16 mouse cellular contexts compared by ENCODE assay signal in the genomic region with DNA sequence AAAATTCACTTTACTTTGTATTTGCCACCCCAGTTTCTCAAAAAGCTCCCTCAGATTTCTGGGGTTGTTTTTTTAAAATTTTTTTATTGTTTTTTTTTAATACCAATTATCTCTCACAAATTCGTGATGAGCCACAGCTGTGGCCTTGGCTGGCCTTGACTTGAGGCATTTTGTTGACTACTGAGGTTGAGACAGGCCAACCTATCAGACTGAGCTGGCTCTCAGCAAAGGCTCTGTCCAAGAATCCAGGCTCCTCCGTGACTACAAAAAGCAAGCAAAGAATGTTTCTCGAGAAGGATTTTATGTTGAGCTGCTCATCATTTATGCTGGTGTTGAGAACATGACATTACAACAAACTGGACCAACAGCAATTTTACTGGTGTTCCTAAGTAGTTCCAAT.
DNase-seq lines count a peak whose midpoint lies in the region; ATAC-seq and TF ChIP-seq lines count a peak whose summit lies in the region.
"Had no signal": no experiment of that assay in that cellular context is flagged by ENCODE, and none has a peak within 500 bp of the region (broad histone marks: within the 10 kb centered on the region; RNA-seq: fewer than 3 reads in every experiment).

No protein-coding gene starts in this region.

- no peak overlapping the region for H3K4me2 ChIP-seq in kidney, postnatal 0 days (ENCODE audit: low read length)
- no peak overlapping the region for H3K4me2 ChIP-seq in hindbrain, embryonic 16.5 days (ENCODE audit: low read length)
- H3K4me2 ChIP-seq: limb, embryonic 15.5 days; neural tube, embryonic 15.5 days had no signal

- H3K36me3 ChIP-seq in kidney, postnatal 0 days (ENCODE audit: insufficient read depth, low read length) = no peaks in the 10 kb centered on the region
- H3K36me3 ChIP-seq in hindbrain, embryonic 16.5 days (ENCODE audit: control insufficient read depth, insufficient read depth, low read length) = no peaks in the 10 kb centered on the region
- H3K36me3 ChIP-seq: embryonic facial prominence, embryonic 10.5 days; limb, embryonic 15.5 days; neural tube, embryonic 15.5 days had no signal

- H3K27me3 ChIP-seq in kidney, postnatal 0 days (ENCODE audit: insufficient read depth, low read length) = no peaks in the 10 kb centered on the region
- no peaks in the 10 kb centered on the region for H3K27me3 ChIP-seq in hindbrain, embryonic 16.5 days (replicated peaks; ENCODE audit: control insufficient read depth, insufficient read depth, low read length)
- H3K27me3 ChIP-seq: neural tube, embryonic 15.5 days had no signal

- no peaks in the 10 kb centered on the region for H3K9me3 ChIP-seq in kidney, postnatal 0 days (replicated peaks; ENCODE audit: low read length)
- no peaks in the 10 kb centered on the region for H3K9me3 ChIP-seq in hindbrain, embryonic 16.5 days (ENCODE audit: control insufficient read depth, low read length)
- H3K9me3 ChIP-seq: embryonic facial prominence, embryonic 10.5 days; limb, embryonic 15.5 days; neural tube, embryonic 15.5 days had no signal

- 53% methylated on average over 3 of the region's 3 CpGs for WGBS in kidney, postnatal 0 days
- WGBS in hindbrain, embryonic 16.5 days = 73% methylated on average over 3 of the region's 3 CpGs

- H3K4me1 ChIP-seq in kidney, postnatal 0 days (replicated peaks; ENCODE audit: insufficient read depth, low read length) = no peaks in the 10 kb centered on the region
- H3K4me1 ChIP-seq in hindbrain, embryonic 16.5 days (ENCODE audit: control insufficient read depth, insufficient read depth, low read depth, low read length) = no peaks in the 10 kb centered on the region
- H3K4me1 ChIP-seq: embryonic facial prominence, embryonic 10.5 days; neural tube, embryonic 15.5 days had no signal

- H3K27ac ChIP-seq in kidney, postnatal 0 days = no peak overlapping the region
- no peak overlapping the region for H3K27ac ChIP-seq in hindbrain, embryonic 16.5 days (ENCODE audit: low read depth, low read length)
- H3K27ac ChIP-seq: embryonic facial prominence, embryonic 10.5 days; limb, embryonic 15.5 days; neural tube, embryonic 15.5 days had no signal

- DNase-seq in gastrocnemius, postnatal 10 days = peak; percentile 11
- no peak for DNase-seq in gastrocnemius, adult 18-20 months (ENCODE audit: low spot score)
- peak; percentile 73 for DNase-seq in ovary, adult 18-20 months (ENCODE audit: low spot score)
- DNase-seq in ovary, postnatal 14 days (ENCODE audit: low spot score) = no peak
- peak; percentile 64 for DNase-seq in kidney, postnatal 0 days (ENCODE audit: low spot score)
- DNase-seq in lung, postnatal 25 days (ENCODE audit: low spot score) = peak; percentile 8
- DNase-seq in layer of hippocampus, adult 8-10 months (ENCODE audit: low spot score in 2 of 2) = no peak
- DNase-seq: cerebellum, postnatal 10 days; gastrocnemius, postnatal 36 days; right cerebral cortex, postnatal 25 days; thymus, postnatal 36 days had no signal

- no peak for TF ChIP-seq CTCF in kidney, postnatal 0 days (IDR thresholded peaks at IDR 0.05; ENCODE audit: low read depth)

- H3K4me3 ChIP-seq in kidney, postnatal 0 days (replicated peaks; ENCODE audit: low read depth, low read length) = no peak overlapping the region
- no peak overlapping the region for H3K4me3 ChIP-seq in hindbrain, embryonic 16.5 days (ENCODE audit: low read length)
- H3K4me3 ChIP-seq: embryonic facial prominence, embryonic 10.5 days; limb, embryonic 15.5 days; neural tube, embryonic 15.5 days had no signal

- no peak overlapping the region for H3K9ac ChIP-seq in kidney, postnatal 0 days (ENCODE audit: low read depth, low read length)
- no peak overlapping the region for H3K9ac ChIP-seq in hindbrain, embryonic 16.5 days (ENCODE audit: low read depth, low read length)
- H3K9ac ChIP-seq: limb, embryonic 15.5 days; neural tube, embryonic 15.5 days had no signal

- no peak for ATAC-seq in kidney, postnatal 0 days (replicated peaks; ENCODE audit: low FRiP score, low read depth)
- no peak for ATAC-seq in hindbrain, embryonic 16.5 days
- ATAC-seq: intestine, postnatal 0 days had no signal

Comparison
In these comparisons a context has a peak if more than half of its experiments do, and no peak if none do; other contexts are left out.
1. DNase-seq: peak in gastrocnemius, postnatal 10 days (single experiment), ovary, adult 18-20 months (single experiment), kidney, postnatal 0 days (single experiment) and lung, postnatal 25 days (single experiment); none in gastrocnemius, adult 18-20 months (single experiment), ovary, postnatal 14 days (single experiment) and layer of hippocampus, adult 8-10 months (0 of 2).